Mouse (Mus musculus): ENCODE data around the gene Lsm4.

DNA sequence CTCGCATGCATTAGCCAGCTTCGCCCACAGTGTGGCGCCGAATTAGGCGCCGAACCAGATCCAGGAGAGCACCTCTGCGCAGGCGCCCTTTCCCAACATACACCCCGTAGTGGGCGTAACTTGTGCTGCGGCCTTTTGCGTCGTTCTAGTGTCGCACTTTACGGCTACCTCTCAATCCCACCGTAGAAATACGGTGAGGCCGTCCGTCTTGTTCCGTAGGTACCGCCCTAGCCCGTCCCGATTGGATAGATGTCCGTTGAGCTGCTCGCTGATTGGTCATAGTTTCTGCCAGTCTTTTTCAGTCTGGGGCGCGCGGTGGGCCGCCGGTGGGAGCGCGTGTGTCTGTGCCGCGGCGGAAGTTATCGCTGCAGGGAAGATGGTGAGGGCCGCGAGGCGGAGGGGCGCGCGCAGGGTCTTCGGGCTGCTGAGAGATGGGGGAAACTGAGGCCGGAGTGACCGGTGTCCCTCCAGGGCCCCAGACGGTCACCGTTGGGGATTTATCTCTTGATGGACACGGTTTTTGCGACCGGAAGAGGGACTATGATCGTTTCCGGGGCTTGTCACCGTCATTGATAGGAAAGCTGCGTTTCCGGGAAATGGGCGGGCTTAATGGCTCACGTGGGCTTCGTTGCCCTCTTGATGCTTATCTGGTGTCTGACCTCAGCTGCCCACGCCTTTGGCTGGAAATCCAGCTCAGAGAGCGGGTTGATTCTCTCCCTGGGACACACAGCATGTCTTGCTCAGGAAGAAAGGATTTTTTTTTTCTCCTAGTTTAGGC, at the start of gene Lsm4:
- peak; percentile 87 for TF ChIP-seq CTCF (IDR thresholded peaks at IDR 0.05; ENCODE audit: borderline replicate concordance, extremely low read depth, insufficient read depth, insufficient read length)
- TF ChIP-seq POLR2A (IDR thresholded peaks at IDR 0.05; ENCODE audit: borderline replicate concordance, extremely low read depth, insufficient read depth, insufficient read length, poor library complexity, severe bottlenecking), result peak; percentile 66; the same call in 1 of the 2 replicates

All from brain, embryonic 14.5 days (tissue).